Mouse (Mus musculus): ENCODE data around the gene Iffo2. TPM values are rescaled to one million over a fixed set of nuclear protein-coding genes. Genes with fewer than 3 reads are reported as not detected.

Iffo2 gene
- polyA plus RNA-seq, 1 experiment = 1.2 TPM

DNA sequence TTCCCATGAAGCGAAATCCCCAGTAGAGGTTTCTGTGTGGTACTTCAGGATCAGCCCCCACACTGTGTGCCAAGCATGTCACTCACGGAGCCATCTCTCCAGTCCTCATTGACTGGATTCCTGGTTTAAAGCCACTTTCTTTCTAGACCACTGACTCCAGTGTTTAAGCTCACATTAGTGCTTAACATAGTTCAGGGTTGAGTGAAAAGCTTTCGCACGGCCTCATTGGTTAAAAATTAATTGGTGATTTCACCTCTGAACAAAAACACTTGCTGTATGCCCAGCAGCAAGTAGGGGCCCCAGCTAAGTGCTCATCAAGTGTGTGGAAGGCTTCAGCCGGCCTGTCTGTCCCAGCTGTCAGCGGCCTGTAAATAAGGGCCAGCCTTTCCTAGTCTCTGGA is 137.3 kb downstream of the Iffo2 start:
- H3K4me3 ChIP-seq (ENCODE audit: control insufficient read depth, low read depth, low read length) = no peak overlapping the region
- no peak overlapping the region for H3K27ac ChIP-seq (ENCODE audit: control insufficient read depth, insufficient read depth, low read depth, low read length)
- H3K36me3 ChIP-seq (ENCODE audit: control insufficient read depth, insufficient read depth, low read length) = no peaks in the 10 kb centered on the region
- peaks cover 2% of the 10 kb centered on the region; the same call in 1 of the 2 replicates for H3K4me1 ChIP-seq (ENCODE audit: control insufficient read depth, insufficient read depth, low read length)
- H3K27me3 ChIP-seq (ENCODE audit: control insufficient read depth, insufficient read depth, low read length) = no peaks in the 10 kb centered on the region
- TF ChIP-seq CTCF (IDR thresholded peaks at IDR 0.05; ENCODE audit: control insufficient read depth, insufficient read depth, insufficient replicate concordance, low read depth, low read length) = no peak
- TF ChIP-seq POLR2A (IDR thresholded peaks at IDR 0.05; ENCODE audit: control insufficient read depth, low read depth, low read length) = no peak

DNA sequence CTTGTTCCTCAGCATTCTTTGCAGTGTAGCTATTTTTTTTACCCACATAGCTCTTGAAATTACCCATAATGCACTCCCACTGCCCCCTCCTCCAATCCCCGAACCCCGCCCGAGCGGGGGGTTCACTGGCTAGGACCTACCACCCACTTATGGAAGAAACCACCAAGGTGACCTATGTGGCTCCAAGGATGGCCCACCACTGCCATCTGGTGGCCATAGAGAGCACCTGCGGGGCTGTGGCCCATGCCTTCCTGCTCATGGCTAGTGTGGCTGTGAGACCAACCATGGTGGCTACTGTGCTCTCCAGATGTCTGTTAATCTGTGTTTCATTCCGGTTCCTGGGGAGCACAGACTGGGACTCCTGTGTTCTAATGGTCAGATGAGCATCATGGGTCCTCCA is 139.5 kb downstream of the Iffo2 start:
- Histone ChIP-seq H3K4me3 (ENCODE audit: control insufficient read depth, low read depth, low read length) (no peak overlapping the region), H3K4me1 (ENCODE audit: control insufficient read depth, insufficient read depth, low read length) (peaks cover 2% of the 10 kb centered on the region; the same call in 1 of the 2 replicates), H3K36me3 (ENCODE audit: control insufficient read depth, insufficient read depth, low read length) (no peaks in the 10 kb centered on the region), H3K27me3 (ENCODE audit: control insufficient read depth, insufficient read depth, low read length) (no peaks in the 10 kb centered on the region), H3K27ac (ENCODE audit: control insufficient read depth, insufficient read depth, low read depth, low read length) (no peak overlapping the region)
- peak; percentile 98 for TF ChIP-seq CTCF (IDR thresholded peaks at IDR 0.05; ENCODE audit: control insufficient read depth, insufficient read depth, insufficient replicate concordance, low read depth, low read length)
- TF ChIP-seq POLR2A (IDR thresholded peaks at IDR 0.05; ENCODE audit: control insufficient read depth, low read depth, low read length) = no peak

Other genes starting within 250 kb of the Iffo2 start
- gene Pqlc2, start 219.8 kb upstream of the Iffo2 start, polyA plus RNA-seq (2012; rRNA removed) = 5.5 and 5.7 TPM in 2 replicates
- 19.7 and 20.7 TPM in 2 replicates for gene Akr7a5, start 219.8 kb upstream of the Iffo2 start, polyA plus RNA-seq (2012; rRNA removed)
- 90.5 TPM in 2 replicates for gene Mrto4, start 178.0 kb upstream of the Iffo2 start, polyA plus RNA-seq (2012; rRNA removed)
- gene Emc1, start 178.0 kb upstream of the Iffo2 start, polyA plus RNA-seq (2012; rRNA removed) = 12.6 and 14.4 TPM in 2 replicates
- gene Ubr4, start 177.9 kb upstream of the Iffo2 start, polyA plus RNA-seq (2012; rRNA removed) = 312 and 351 TPM in 2 replicates
- not detected in 2 replicates for gene Gm21969, start 72.6 kb downstream of the Iffo2 start, polyA plus RNA-seq (2012; rRNA removed)
- gene Aldh4a1, start 92.3 kb downstream of the Iffo2 start, polyA plus RNA-seq (2012; rRNA removed) = 7.0 and 7.2 TPM in 2 replicates
- gene Tas1r2, start 123.0 kb downstream of the Iffo2 start, polyA plus RNA-seq (2012; rRNA removed) = not detected in 2 replicates